Mouse (Mus musculus): ENCODE results near the gene Irf1. TPM values are rescaled to one million over a fixed set of nuclear protein-coding genes. Genes with fewer than 3 reads are reported as not detected.

Gene Irf1
- polyA plus RNA-seq, 1 experiment: 3.4 TPM

- DNase-seq (ENCODE audit: low read depth): no peak
- TF ChIP-seq POLR2A (IDR thresholded peaks at IDR 0.05; ENCODE audit: borderline replicate concordance, extremely low read depth, insufficient read depth, insufficient read length, poor library complexity, severe bottlenecking) (no peak), CTCF (IDR thresholded peaks at IDR 0.05; ENCODE audit: borderline replicate concordance, extremely low read depth, insufficient read depth, insufficient read length) (no peak)
Measured at GRCm38 (mm10) chr11:53814810-53815209, 45.0 kb downstream of the Irf1 start.

- no peak for DNase-seq (ENCODE audit: low read depth)
- no peak for TF ChIP-seq CTCF (IDR thresholded peaks at IDR 0.05; ENCODE audit: borderline replicate concordance, extremely low read depth, insufficient read depth, insufficient read length)
- no peak for TF ChIP-seq POLR2A (IDR thresholded peaks at IDR 0.05; ENCODE audit: borderline replicate concordance, extremely low read depth, insufficient read depth, insufficient read length, poor library complexity, severe bottlenecking)
Measured at GRCm38 (mm10) chr11:53816841-53817375, 47.1 kb downstream of the Irf1 start.

- DNase-seq (ENCODE audit: low read depth): no peak
- TF ChIP-seq POLR2A (IDR thresholded peaks at IDR 0.05; ENCODE audit: borderline replicate concordance, extremely low read depth, insufficient read depth, insufficient read length, poor library complexity, severe bottlenecking): no peak
- no peak for TF ChIP-seq CTCF (IDR thresholded peaks at IDR 0.05; ENCODE audit: borderline replicate concordance, extremely low read depth, insufficient read depth, insufficient read length)
Measured at GRCm38 (mm10) chr11:53818794-53819193, 49.0 kb downstream of the Irf1 start.

- TF ChIP-seq POLR2A (IDR thresholded peaks at IDR 0.05; ENCODE audit: borderline replicate concordance, extremely low read depth, insufficient read depth, insufficient read length, poor library complexity, severe bottlenecking) (no peak), CTCF (IDR thresholded peaks at IDR 0.05; ENCODE audit: borderline replicate concordance, extremely low read depth, insufficient read depth, insufficient read length) (no peak)
- no peak for DNase-seq (ENCODE audit: low read depth)
Measured at GRCm38 (mm10) chr11:53819511-53819910, 49.7 kb downstream of the Irf1 start.

GRCm38 (mm10) chr11:53820516-53821170 lies 50.8 kb downstream of the Irf1 start:
- TF ChIP-seq CTCF (IDR thresholded peaks at IDR 0.05; ENCODE audit: borderline replicate concordance, extremely low read depth, insufficient read depth, insufficient read length) (no peak), POLR2A (IDR thresholded peaks at IDR 0.05; ENCODE audit: borderline replicate concordance, extremely low read depth, insufficient read depth, insufficient read length, poor library complexity, severe bottlenecking) (no peak)

GRCm38 (mm10) chr11:53821230-53821944 lies 51.6 kb downstream of the Irf1 start:
- TF ChIP-seq POLR2A (IDR thresholded peaks at IDR 0.05; ENCODE audit: borderline replicate concordance, extremely low read depth, insufficient read depth, insufficient read length, poor library complexity, severe bottlenecking) (no peak), CTCF (IDR thresholded peaks at IDR 0.05; ENCODE audit: borderline replicate concordance, extremely low read depth, insufficient read depth, insufficient read length) (no peak)
- DNase-seq (ENCODE audit: low read depth): no peak

More at GRCm38 (mm10) chr11:53820516-53821170, 50.8 kb downstream of the Irf1 start:
- no peak for DNase-seq (ENCODE audit: low read depth)

GRCm38 (mm10) chr11:53821945-53822338 lies 52.1 kb downstream of the Irf1 start:
- TF ChIP-seq POLR2A (IDR thresholded peaks at IDR 0.05; ENCODE audit: borderline replicate concordance, extremely low read depth, insufficient read depth, insufficient read length, poor library complexity, severe bottlenecking) (no peak), CTCF (IDR thresholded peaks at IDR 0.05; ENCODE audit: borderline replicate concordance, extremely low read depth, insufficient read depth, insufficient read length) (no peak)
- no peak for DNase-seq (ENCODE audit: low read depth)

- no peak for TF ChIP-seq POLR2A (IDR thresholded peaks at IDR 0.05; ENCODE audit: borderline replicate concordance, extremely low read depth, insufficient read depth, insufficient read length, poor library complexity, severe bottlenecking)
- TF ChIP-seq CTCF (IDR thresholded peaks at IDR 0.05; ENCODE audit: borderline replicate concordance, extremely low read depth, insufficient read depth, insufficient read length): no peak
- no peak for DNase-seq (ENCODE audit: low read depth)
Measured at GRCm38 (mm10) chr11:53825409-53825808, 55.6 kb downstream of the Irf1 start.

Other genes starting within 250 kb of the Irf1 start
- gene Kif3a, start 202.6 kb upstream of the Irf1 start, polyA plus RNA-seq (2012; rRNA removed): 79.4 and 100 TPM in 2 replicates
- gene Il4, start 151.3 kb upstream of the Irf1 start, polyA plus RNA-seq (2012; rRNA removed): 0.14 TPM in 1 of 2 replicates, not detected in the other
- gene Il13, start 135.3 kb upstream of the Irf1 start, polyA plus RNA-seq (2012; rRNA removed): not detected in 2 replicates
- gene Rad50, start 62.7 kb upstream of the Irf1 start, polyA plus RNA-seq (2012; rRNA removed): 4.0 and 6.4 TPM in 2 replicates
- 0.08 TPM in 1 of 2 replicates, not detected in the other for gene Il5, start 49.2 kb upstream of the Irf1 start, polyA plus RNA-seq (2012; rRNA removed)
- gene Gm17334, start 3.2 kb downstream of the Irf1 start, polyA plus RNA-seq (2012; rRNA removed): 0.13 TPM in 1 of 2 replicates, not detected in the other
- gene Gm12216, start 89.2 kb downstream of the Irf1 start, polyA plus RNA-seq (2012; rRNA removed): 0.11 and 0.15 TPM in 2 replicates
- 12.7 and 14.9 TPM in 2 replicates for gene Slc22a5, start 121.6 kb downstream of the Irf1 start, polyA plus RNA-seq (2012; rRNA removed)
- 2.3 and 3.7 TPM in 2 replicates for gene Slc22a21, start 210.3 kb downstream of the Irf1 start, polyA plus RNA-seq (2012; rRNA removed)